Mouse (Mus musculus) bone marrow, adult 2 months (tissue): ENCODE measurements around the gene Eif2d.

ENCODE experiments used
- CTCF ChIP-seq: fragments of 200-500 bp; IDR thresholded peaks from 2 replicates; pipeline ENCODE4 v1.5.1; 2011; ENCODE audit warnings: low read length, control low read depth; ENCODE audit not compliant: control insufficient read depth, insufficient read depth
- POLR2A ChIP-seq: fragments of 200-500 bp; IDR thresholded peaks from 2 replicates; pipeline ENCODE4 v1.6.1; 2011; ENCODE audit warnings: low read depth, mild to moderate bottlenecking, control low read depth, low read length, borderline replicate concordance; ENCODE audit not compliant: control insufficient read depth

DNA sequence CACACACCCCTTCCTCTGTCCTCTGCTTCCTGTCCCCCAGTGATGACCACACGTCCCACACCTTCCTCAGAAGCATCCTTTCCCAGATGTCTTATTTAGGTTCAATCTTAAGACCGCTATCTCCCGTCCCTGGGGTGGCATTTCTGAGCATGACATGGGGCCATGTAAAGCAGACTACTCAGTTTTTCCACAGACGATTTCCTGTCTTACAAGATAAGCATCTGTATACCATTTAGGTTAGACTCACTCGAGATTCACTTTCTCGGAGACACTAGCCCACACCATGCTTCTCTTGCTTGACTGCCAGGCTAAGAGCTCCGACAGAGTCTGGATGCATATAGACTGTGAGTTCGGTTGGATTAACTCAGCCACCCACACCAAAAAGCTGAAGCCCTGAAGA lies 51.5 kb downstream of the Eif2d start:
- no peak for TF ChIP-seq CTCF
- TF ChIP-seq POLR2A = no peak
